Mouse (Mus musculus) common myeloid progenitor, adult 5-6 weeks (primary cell): ENCODE results near the gene Cfap43. TPM values are rescaled to one million over a fixed set of nuclear protein-coding genes. Genes with fewer than 3 reads are reported as not detected.

Source experiments
- total RNA-seq: library from RNA; stranded (forward); fragments of 200-1000, 187-1606 nt; gene quantifications from 2 replicates; pipeline ENCODE4 v1.2.3, GENCODE M21; 2017

Gene Cfap43
- total RNA-seq, 1 experiment from 2014 or later = not detected

Other genes starting within 250 kb of the Cfap43 start
- not detected in 2 replicates for gene Col17a1, start 227.2 kb downstream of the Cfap43 start, total RNA-seq
- gene Sfr1, start 187.6 kb downstream of the Cfap43 start, total RNA-seq = 182 and 208 TPM in 2 replicates
- gene Gsto1, start 64.3 kb downstream of the Cfap43 start, total RNA-seq = 156 and 163 TPM in 2 replicates
- gene Gsto2, start 53.8 kb downstream of the Cfap43 start, total RNA-seq = not detected in 2 replicates
- gene Itprip, start within 50 bp of the Cfap43 start, total RNA-seq = 13.6 and 16.1 TPM in 2 replicates
- not detected in 2 replicates for gene Cfap58, start 18.4 kb upstream of the Cfap43 start, total RNA-seq